Mouse (Mus musculus): ENCODE results near the gene Phc2. TPM values are rescaled to one million over a fixed set of nuclear protein-coding genes. Genes with fewer than 3 reads are reported as not detected.

Phc2 gene
- total and polyA plus RNA-seq, 3 experiments, result 23.7 to 65.5 TPM; not detected in 1

GRCm38 (mm10) chr4:128715241-128716204, 61.0 kb downstream of the Phc2 start:
- Histone ChIP-seq H3K9me3 (replicated peaks; ENCODE audit: insufficient read depth, low read length) (no peaks in the 10 kb centered on the region), H3K27ac (ENCODE audit: control insufficient read depth, low read depth, low read length) (no peak overlapping the region), H3K36me3 (ENCODE audit: control insufficient read depth in 1 of 2, insufficient read depth in 2 of 2, low read length in 2 of 2) (peaks cover 0 to 21% of the 10 kb centered on the region in 2 experiments; a peak in 2 of 4 replicates), H3K4me1 (ENCODE audit: control insufficient read depth in 1 of 2, insufficient read depth in 2 of 2, low read length in 2 of 2) (peaks cover 2 to 20% of the 10 kb centered on the region in 2 experiments), H3K79me2 (ENCODE audit: control insufficient read depth, insufficient read depth, low read length, poor library complexity) (peaks cover 5% of the 10 kb centered on the region; the same call in 1 of the 2 replicates), H3K4me3 (ENCODE audit: control insufficient read depth in 1 of 2, insufficient read depth in 1 of 2, low read depth in 2 of 2, low read length in 2 of 2) (no peak overlapping the region), H3K9ac (ENCODE audit: control insufficient read depth, low read depth, low read length, poor library complexity, severe bottlenecking) (no peak overlapping the region), H3K27me3 (ENCODE audit: control insufficient read depth in 1 of 2, insufficient read depth in 2 of 2, low read length in 2 of 2) (no peaks in the 10 kb centered on the region)
- DNase-seq (ENCODE audit: low read depth, low spot score), result no peak
- TF ChIP-seq ELF1 (IDR thresholded peaks at IDR 0.05; ENCODE audit: low read depth, low read length) (no peak), UBTF (IDR thresholded peaks at IDR 0.05; ENCODE audit: borderline replicate concordance, insufficient read depth, low read depth, low read length) (no peak), KAT2A (conservative IDR thresholded peaks at IDR 0.05; ENCODE audit: low read depth, low read length) (no peak), USF1 (IDR thresholded peaks at IDR 0.05; ENCODE audit: low read depth, low read length) (no peak), HCFC1 (IDR thresholded peaks at IDR 0.05; ENCODE audit: low read depth, low read length) (no peak), E2F4 (IDR thresholded peaks at IDR 0.05; ENCODE audit: borderline replicate concordance, low read depth, low read length) (no peak), POLR2A (IDR thresholded peaks at IDR 0.05; ENCODE audit: control insufficient read depth in 1 of 2, insufficient read depth in 1 of 2, low read depth in 1 of 2, low read length in 2 of 2, poor library complexity in 1 of 2) (no peak), GABPA (IDR thresholded peaks at IDR 0.05; ENCODE audit: low read depth, low read length) (no peak), GATA1 (IDR thresholded peaks at IDR 0.05; ENCODE audit: low read depth, low read length) (no peak), NELFE (IDR thresholded peaks at IDR 0.05; ENCODE audit: low read depth, low read length) (no peak), MYC (IDR thresholded peaks at IDR 0.05; ENCODE audit: low read depth, low read length) (no peak), USF2 (IDR thresholded peaks at IDR 0.05; ENCODE audit: borderline replicate concordance in 1 of 2, insufficient read depth in 1 of 2, low read depth in 1 of 2, low read length in 2 of 2) (no peak), POLR2AphosphoS5 (IDR thresholded peaks at IDR 0.05; ENCODE audit: borderline replicate concordance, low read depth, low read length) (no peak), MAFK (IDR thresholded peaks at IDR 0.05; ENCODE audit: borderline replicate concordance, low read depth, low read length) (no peak), ZC3H11A (IDR thresholded peaks at IDR 0.05; ENCODE audit: low read depth, low read length) (no peak), MAZ (IDR thresholded peaks at IDR 0.05; ENCODE audit: low read depth, low read length) (no peak), ZNF384 (IDR thresholded peaks at IDR 0.05; ENCODE audit: low read depth, low read length) (no peak)

DNA sequence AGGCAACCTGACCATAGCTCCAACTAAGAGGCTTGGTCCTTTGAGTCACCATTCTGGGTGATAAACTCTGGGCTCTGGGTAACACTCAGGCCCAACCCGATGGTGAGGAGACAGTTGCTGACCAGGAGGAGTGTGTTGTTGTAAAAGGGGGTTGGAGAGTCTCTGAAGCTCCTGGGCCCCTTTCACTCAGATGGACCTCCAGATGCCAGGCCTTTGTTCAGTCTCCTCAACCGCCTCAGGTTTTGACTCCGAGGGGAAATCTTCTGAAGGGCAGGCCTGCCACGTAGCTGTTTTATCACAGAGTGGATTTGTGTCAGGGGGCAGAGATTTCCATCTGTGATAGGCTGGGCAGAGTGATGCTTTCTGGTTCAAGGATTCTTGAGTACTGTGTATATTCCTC, 61.8 kb downstream of the Phc2 start:
- H3K4me3 ChIP-seq (ENCODE audit: control insufficient read depth in 1 of 2, insufficient read depth in 1 of 2, low read depth in 2 of 2, low read length in 2 of 2), result no peak overlapping the region
- H3K27me3 ChIP-seq (ENCODE audit: control insufficient read depth in 1 of 2, insufficient read depth in 2 of 2, low read length in 2 of 2), result no peaks in the 10 kb centered on the region
- H3K9me3 ChIP-seq (replicated peaks; ENCODE audit: insufficient read depth, low read length), result no peaks in the 10 kb centered on the region
- no peak overlapping the region for H3K9ac ChIP-seq (ENCODE audit: control insufficient read depth, low read depth, low read length, poor library complexity, severe bottlenecking)
- H3K27ac ChIP-seq (ENCODE audit: control insufficient read depth, low read depth, low read length), result no peak overlapping the region
- H3K79me2 ChIP-seq (ENCODE audit: control insufficient read depth, insufficient read depth, low read length, poor library complexity), result peaks cover 5% of the 10 kb centered on the region; the same call in 1 of the 2 replicates
- TF ChIP-seq TAL1 (IDR thresholded peaks at IDR 0.05; ENCODE audit: low read length), result no peak
- no peak for TF ChIP-seq MYB (IDR thresholded peaks at IDR 0.05; ENCODE audit: low read depth, low read length)
- no peak for TF ChIP-seq CHD1 (IDR thresholded peaks at IDR 0.05; ENCODE audit: low read depth, low read length)
- no peak for TF ChIP-seq ZKSCAN1 (IDR thresholded peaks at IDR 0.05; ENCODE audit: low read depth, low read length)
- TF ChIP-seq ZNF384 (IDR thresholded peaks at IDR 0.05; ENCODE audit: low read depth, low read length), result no peak
- TF ChIP-seq SMC3 (IDR thresholded peaks at IDR 0.05; ENCODE audit: low read depth, low read length), result no peak
- no peak for TF ChIP-seq MEF2A (IDR thresholded peaks at IDR 0.05; ENCODE audit: extremely low read depth, insufficient replicate concordance, low read depth, low read length, poor library complexity, severe bottlenecking)
- TF ChIP-seq ELF1 (IDR thresholded peaks at IDR 0.05; ENCODE audit: low read depth, low read length), result no peak
- no peak for TF ChIP-seq ETS1 (IDR thresholded peaks at IDR 0.05; ENCODE audit: low read depth, low read length)
- peaks cover 0 to 25% of the 10 kb centered on the region in 2 experiments; a peak in 2 of 4 replicates for H3K36me3 ChIP-seq (ENCODE audit: control insufficient read depth in 1 of 2, insufficient read depth in 2 of 2, low read length in 2 of 2)
- no peak for DNase-seq (ENCODE audit: low read depth, low spot score)
- H3K4me1 ChIP-seq (ENCODE audit: control insufficient read depth in 1 of 2, insufficient read depth in 2 of 2, low read length in 2 of 2), result peaks cover 6 to 24% of the 10 kb centered on the region in 2 experiments

Measured in MEL (cell line).